Mouse (Mus musculus): ENCODE data around the gene Naip6.
"Not testable (repeated sequence)": the region's sequence is repeated elsewhere in the genome, so short reads cannot be mapped to it uniquely, and the experiment has no call there.

Gene Naip6

DNA sequence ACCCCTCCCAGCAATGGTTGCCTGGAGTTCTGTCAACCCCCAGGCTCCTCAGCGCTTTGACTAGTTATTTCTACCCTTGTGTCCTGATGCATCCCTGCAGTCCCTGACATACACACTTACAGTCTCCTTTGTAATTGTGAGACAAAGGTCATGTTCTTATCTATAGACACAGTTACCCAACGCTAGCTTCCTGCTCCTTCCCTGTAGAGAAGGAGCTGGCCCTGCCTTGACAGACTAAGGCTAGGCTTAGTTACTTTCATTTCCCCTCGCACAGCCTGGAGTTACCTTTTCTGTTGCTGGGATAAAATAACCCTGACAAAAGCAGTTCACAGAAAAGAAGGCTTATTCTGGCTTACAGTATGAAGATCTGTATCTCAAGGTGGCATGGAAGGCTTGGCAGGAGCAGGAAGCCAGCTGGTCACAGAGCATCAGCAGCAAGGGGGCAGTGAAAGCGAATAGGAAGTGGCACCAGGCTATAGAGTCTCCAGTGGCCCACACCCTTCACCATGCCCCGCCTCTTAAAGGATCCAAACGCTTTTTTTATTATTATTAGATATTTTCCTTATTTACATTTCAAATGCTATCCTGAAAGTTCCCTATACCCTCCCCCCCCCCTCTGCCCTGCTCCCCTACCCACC lies at the start of gene Naip6:
Naip6 (minus strand) TSS at position 419 of the 638 bp plus-strand sequence.
- DNase-seq = not testable (repeated sequence)

DNA sequence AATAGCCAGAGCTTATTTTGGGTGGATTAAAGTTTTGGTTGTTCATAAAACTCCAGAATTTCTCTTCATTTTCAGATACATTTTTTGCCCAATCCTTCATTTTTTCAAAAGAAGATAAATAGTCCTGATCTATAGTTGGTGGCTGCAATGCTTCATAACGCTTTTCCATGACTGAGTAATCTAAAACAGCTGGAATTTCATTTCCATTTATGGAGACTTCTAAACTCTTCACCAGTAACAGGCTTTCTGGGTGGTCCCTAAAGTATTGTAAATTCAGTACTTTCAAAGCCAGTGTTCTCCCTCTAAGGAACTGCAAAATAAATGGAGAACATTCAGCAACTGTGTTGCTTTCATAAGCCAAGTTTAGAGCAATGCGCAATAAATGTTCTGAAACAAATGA lies 34.8 kb upstream of the Naip6 start:
- not testable (repeated sequence) for DNase-seq

DNA sequence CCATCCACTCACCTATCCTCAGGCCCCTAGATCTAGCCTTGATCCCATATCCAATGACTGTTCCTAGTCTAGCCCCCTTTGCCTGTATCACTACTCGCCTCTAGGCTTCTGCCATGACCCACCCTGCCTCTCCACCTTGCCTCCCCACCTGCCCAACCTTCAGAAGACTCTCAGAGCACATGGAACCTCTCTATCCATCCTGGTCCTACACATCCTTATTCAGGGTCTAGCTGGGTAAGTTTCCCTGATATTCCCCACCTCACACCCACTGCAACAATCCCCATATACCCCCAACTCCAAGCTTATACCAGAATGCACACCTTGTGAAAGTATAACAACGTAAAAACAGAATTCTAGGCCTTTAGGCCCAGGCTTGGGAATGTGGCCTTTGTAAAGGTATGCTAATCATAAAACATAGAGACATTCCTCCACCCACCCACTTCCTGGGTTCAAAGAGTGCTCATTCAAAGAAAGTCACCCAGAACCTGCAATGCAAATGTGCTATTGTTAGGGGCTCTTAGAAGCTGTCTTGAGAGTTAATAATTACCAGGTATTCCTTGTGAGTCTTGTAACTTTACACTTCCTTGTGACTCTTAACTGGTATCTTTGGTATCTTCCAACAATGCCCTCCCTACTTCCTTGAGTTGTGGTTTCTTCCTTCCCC lies 32.2 kb upstream of the Naip6 start:
- DNase-seq = not testable (repeated sequence)

DNA sequence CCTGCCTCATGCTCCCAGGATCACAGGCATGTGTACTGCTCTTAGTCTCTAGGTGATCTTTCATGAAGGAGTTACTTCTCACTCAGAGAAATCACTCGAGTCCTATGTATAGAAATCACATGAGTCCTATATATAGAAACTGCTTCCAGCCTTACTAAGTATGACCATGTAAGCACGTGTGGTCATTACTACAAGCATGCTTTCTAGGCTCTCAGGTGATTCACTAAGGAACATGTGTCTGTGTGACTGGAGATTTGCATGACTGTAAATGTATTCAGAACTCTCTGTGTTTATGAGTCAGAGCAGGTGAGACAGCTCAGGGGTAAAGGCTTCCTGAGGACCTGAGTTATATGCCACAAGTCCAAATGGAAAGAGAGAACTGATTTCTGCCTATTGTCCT lies 24.3 kb upstream of the Naip6 start:
- no peak for DNase-seq

DNA sequence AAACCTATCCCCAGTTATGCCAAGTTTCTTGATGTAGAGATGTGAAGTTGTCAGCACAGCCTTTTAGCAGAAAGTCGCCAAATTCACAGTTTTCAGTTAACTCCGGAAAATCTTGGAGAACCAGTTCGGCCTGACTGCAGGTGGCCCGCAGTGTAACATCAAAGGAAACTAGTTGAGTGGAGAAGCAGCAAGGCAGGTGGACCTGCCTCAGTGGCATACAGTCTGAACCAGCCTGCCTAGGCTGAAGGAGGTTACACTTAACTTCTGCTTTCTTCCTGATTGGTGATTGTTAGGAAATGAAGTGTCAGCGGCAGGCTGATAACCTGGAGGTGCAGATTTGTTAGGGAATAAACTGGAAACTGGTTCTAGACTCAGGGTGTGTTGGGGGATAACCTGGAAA lies 14.3 kb upstream of the Naip6 start:
- not testable (repeated sequence) for DNase-seq

GRCm38 (mm10) chr13:100328899-100329298 lies 11.4 kb upstream of the Naip6 start:
- DNase-seq = not testable (repeated sequence)

DNA sequence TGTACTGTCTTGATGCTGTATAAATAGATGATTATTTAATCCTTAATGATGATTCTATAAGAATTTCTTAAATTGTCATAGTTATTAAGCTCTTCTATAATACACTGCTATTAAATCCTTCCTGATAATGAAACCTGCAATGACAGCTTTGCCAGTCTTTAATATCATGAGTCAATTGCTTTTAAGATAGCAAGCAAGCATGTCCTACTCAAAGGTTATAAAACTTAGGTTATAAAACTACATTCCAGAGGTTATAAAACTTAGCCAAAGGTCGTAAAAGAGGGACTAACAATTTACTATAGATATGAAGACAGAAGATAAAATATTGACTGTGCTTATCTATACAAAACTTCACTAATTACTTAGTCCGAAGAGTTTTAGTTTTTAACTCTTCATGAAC lies 10.6 kb upstream of the Naip6 start:
- not testable (repeated sequence) for DNase-seq

- not testable (repeated sequence) for DNase-seq
Observed at GRCm38 (mm10) chr13:100322266-100322837, 4.9 kb upstream of the Naip6 start.

GRCm38 (mm10) chr13:100284611-100285010 lies 32.9 kb downstream of the Naip6 start:
- DNase-seq = no peak

DNA sequence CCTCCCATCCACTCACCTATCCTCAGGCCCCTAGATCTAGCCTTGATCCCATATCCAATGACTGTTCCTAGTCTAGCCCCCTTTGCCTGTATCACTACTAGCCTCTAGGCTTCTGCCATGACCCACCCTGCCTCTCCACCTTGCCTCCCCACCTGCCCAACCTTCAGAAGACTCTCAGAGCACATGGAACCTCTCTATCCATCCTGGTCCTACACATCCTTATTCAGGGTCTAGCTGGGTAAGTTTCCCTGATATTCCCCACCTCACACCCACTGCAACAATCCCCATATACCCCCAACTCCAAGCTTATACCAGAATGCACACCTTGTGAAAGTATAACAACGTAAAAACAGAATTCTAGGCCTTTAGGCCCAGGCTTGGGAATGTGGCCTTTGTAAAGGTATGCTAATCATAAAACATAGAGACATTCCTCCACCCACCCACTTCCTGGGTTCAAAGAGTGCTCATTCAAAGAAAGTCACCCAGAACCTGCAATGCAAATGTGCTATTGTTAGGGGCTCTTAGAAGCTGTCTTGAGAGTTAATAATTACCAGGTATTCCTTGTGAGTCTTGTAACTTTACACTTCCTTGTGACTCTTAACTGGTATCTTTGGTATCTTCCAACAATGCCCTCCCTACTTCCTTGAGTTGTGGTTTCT lies 45.9 kb downstream of the Naip6 start:
- DNase-seq = not testable (repeated sequence)

- not testable (repeated sequence) for DNase-seq
Observed at GRCm38 (mm10) chr13:100256996-100257395, 60.5 kb downstream of the Naip6 start.

GRCm38 (mm10) chr13:100255925-100256324 lies 61.5 kb downstream of the Naip6 start:
- not testable (repeated sequence) for DNase-seq

DNA sequence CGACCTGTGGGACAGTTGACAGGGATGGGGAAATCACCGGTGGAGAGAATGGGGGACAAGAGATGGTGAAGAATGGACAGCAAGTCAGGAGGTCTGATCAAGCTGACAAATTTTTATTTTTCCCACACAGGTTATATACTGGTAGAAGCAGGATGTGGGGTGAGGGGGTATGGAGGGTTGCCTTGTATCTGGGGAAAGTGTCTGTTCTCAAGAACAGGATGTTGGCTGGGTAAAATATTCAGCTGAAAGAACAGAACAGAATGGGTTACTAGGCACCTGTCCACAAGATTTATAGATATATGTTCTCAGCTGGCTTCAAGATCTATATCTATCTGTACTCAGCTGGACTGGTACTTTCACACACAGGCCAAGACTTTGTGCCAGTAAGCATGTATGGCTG lies 65.6 kb downstream of the Naip6 start:
- DNase-seq = not testable (repeated sequence)

DNA sequence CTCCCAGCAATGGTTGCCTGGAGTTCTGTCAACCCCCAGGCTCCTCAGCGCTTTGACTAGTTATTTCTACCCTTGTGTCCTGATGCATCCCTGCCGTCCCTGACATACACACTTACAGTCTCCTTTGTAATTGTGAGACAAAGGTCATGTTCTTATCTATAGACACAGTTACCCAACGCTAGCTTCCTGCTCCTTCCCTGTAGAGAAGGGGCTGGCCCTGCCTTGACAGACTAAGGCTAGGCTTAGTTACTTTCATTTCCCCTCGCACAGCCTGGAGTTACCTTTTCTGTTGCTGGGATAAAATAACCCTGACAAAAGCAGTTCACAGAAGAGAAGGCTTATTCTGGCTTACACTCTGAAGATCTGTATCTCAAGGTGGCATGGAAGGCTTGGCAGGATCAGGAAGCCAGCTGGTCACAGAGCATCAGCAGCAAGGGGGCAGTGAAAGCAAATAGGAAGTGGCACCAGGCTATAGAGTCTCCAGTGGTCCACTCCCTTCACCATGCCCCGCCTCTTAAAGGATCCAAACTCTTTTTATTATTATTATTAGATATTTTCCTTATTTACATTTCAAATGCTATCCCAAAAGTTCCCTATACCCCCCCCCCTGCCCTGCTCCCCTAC lies 70.5 kb downstream of the Naip6 start:
- DNase-seq = not testable (repeated sequence)

DNA sequence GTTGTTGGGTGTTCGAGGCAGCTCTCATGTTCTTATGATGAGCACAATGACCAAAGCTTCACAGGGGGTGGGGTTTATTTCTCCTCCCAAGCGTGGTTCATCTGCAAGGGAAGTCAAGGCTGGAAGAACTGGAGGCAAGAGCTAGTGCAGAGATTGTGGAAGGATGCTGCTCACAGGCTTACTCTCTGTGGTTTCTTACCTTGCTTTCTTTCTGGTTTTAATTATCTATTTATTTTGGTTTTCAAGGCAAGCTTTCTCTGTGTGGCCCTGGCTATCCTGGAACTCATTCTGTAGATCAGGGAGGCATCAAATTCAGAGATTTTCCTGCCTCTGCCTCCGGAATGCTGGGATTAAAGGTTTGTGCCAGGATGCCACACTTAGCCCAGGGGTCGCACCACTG lies 71.3 kb downstream of the Naip6 start, which contains the start of gene Naip5:
Naip5 (minus strand) TSS at position 101 of the 400 bp plus-strand sequence.
- not testable (repeated sequence) for DNase-seq

- DNase-seq = no peak
Observed at GRCm38 (mm10) chr13:100243702-100244101, 73.8 kb downstream of the Naip6 start.
